Mouse (Mus musculus): Measurements from ENCODE around the gene Ptprd. TPM values are rescaled to one million over a fixed set of nuclear protein-coding genes. Genes with fewer than 3 reads are reported as not detected.
"Not testable (repeated sequence)": the region's sequence is repeated elsewhere in the genome, so short reads cannot be mapped to it uniquely, and the experiment has no call there.

Ptprd gene
- polyA plus RNA-seq, 3 experiments from 2014 or later: 0.05 TPM; not detected in 2

- ATAC-seq: no peak
Observed at GRCm38 (mm10) chr4:77889489-77889888, 322.3 kb downstream of the Ptprd start.

DNA sequence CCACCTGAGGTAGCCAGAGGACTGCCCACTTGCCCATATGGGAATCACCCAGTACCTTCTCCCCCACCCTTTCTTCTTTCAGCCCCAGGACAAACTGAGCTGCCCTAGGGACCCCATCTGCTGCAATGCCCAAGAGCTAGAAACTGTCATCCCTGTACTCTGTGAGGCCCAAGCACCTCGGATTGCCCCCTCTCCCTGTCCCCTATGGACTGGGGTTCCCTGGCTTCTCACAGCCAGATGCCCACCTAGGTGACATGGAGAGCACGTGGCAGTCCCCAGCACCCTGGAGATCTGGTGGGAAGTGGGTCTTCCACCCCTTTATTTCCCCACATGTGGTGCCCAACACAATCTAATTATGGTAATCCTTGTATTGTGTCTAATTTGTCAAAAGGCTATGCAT lies 331.5 kb downstream of the Ptprd start:
- no peak for ATAC-seq

DNA sequence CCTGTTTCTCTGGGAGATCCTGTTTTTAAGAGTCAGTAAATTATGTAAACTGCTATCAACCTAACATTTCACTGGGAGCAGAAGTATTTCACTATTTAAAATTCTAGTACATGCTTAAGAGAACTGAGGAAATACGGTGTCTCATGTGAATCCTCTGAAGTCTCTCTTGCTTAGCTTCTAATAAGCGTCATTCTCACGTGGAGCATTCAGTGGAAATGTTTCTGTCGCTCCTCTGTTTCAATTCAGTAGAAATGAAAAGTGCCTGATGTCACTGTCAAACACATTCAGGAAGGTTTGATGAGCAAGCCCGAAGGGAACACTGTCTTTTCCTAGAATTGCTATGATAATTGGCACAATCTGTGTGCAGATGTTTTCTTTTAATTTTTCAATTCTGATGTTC lies 350.5 kb downstream of the Ptprd start:
- no peak for ATAC-seq

- not testable (repeated sequence) for ATAC-seq
Observed at GRCm38 (mm10) chr4:77797391-77797790, 414.4 kb downstream of the Ptprd start.

DNA sequence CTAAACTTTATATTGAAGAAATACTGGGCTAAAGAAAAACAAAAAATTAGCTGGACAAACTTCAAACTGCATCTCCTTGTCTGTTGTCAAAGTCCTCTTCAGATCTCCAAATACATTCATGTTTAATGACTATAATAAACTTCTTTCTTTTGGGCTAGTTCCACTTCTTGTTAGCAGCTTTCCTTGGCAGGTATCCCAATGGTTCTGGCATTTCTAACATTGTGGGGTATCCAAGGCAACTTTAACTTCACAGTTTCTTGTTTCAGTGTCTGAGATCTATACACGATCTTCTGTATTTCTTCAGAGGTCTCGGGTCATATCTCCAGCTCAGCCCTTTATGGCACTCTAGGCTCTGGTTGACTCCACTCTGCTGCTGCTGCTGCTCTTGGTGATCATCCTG lies 434.5 kb downstream of the Ptprd start:
- ATAC-seq: no peak

DNA sequence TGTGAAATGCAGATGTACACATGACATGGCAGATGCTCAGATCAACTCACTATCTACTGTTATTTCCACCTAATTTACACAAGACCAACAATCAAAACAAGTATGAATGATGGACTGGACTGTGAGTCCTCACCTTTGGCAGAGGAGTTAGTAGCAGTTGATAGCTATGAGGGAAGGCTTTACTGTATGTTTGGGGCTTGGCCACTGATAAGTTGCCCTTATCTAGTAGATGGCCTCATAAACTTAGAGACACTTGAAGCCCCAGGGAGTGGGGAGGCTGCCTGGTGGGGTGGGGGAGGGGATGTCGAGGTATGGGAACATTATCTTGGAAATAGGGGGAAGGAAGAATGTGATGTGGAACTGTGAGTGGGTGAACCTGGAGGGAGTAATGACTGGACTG lies 448.0 kb downstream of the Ptprd start:
- no peak for ATAC-seq

- no peak for ATAC-seq
Observed at GRCm38 (mm10) chr4:77743391-77743790, 468.4 kb downstream of the Ptprd start.

DNA sequence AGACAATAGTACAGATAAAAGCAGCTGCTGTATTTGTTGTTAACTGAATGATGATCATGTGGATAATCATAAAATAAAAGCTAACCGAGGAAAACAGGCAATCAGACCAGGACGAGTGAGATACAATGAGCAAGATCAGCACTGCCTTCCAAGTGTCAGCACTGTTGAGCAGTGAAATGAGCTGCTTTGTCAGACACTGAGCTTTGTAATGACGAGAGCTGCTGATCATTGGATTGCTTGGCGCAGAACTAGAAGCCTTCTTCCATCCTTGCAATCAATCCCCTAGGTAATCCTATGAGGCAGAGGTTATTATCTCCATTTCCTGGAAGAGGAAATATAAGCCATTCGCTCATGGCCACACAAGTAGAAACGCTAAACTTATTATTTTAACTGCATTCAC lies 489.9 kb downstream of the Ptprd start:
- ATAC-seq: no peak

DNA sequence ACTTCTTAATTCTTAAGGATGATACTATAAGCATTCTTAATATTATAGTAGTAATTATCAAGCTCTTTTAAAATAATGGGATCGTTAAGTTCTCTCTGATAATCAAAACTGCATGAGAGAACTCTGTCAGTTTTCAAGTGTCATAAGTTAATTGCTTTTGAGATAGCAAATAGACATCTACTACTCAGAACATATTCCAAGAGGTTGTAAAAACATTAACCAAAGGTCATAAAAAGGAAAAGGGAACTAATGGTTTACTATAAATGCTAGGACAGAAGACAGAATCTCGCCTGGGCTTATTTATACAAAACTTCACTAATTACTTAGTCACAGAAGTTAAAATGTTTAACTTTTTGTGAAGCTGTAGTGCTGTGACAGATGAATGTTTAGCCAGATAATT lies 494.0 kb downstream of the Ptprd start:
- ATAC-seq: no peak

- no peak for ATAC-seq
Observed at GRCm38 (mm10) chr4:77710231-77710630, 501.5 kb downstream of the Ptprd start.

GRCm38 (mm10) chr4:77698294-77698693 lies 513.5 kb downstream of the Ptprd start:
- no peak for ATAC-seq

DNA sequence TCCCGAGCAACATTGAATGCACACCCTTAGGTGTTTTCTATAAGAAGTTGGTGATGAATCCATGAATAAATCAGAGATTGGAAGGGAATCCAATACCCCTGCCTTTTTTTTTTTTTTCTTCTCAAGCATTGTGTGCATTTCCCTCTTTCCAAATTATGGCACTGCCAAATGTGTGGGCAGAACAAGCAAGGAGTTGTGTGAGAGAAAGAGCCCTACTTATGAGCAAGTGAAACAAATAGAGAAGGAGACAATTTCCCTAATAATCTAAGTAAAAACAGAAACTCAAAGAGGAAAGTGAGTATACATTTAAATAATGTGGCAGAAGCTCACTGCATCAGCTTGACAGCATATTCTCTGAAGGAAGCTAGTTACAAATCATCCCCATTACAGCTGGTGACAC lies 536.0 kb downstream of the Ptprd start:
- ATAC-seq: no peak

GRCm38 (mm10) chr4:77664761-77665160 lies 547.0 kb downstream of the Ptprd start:
- ATAC-seq: no peak

DNA sequence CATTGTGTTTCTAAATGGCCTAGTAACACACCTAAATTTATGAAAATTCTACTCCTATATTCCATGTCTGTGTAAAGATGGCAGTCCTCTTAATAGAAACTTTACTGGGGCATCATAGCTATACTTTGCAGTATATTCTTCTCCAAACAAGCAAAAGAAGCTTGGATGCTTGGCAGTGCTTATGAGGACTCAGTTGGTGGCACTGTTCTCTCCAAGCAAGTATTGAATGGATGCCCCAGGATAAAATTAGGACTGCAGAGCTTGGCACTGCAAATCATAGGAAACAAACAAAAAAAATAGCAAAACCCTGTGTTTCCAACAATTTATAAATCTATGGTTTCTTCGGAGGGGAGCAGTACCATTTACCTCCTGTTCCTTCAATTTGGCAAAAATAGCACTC lies 549.5 kb downstream of the Ptprd start:
- no peak for ATAC-seq

DNA sequence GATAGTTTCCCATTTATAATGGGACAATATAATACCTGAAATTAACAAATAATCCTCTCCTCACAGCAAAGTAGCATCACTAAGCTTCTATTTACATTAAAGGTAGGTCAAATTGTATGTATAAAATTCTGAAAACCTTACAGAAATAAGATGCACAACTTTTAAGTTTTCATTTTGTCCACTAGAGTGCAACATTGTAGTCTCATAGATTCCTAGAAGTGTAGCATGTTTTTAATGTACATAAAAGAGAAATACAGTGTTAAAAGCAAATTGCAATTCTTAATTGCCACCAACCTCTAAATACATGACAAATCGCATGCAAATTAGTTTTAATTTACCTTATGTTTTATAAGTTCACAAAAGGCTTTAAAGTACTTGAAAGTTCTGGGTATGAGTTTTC lies 556.1 kb downstream of the Ptprd start:
- ATAC-seq: no peak

DNA sequence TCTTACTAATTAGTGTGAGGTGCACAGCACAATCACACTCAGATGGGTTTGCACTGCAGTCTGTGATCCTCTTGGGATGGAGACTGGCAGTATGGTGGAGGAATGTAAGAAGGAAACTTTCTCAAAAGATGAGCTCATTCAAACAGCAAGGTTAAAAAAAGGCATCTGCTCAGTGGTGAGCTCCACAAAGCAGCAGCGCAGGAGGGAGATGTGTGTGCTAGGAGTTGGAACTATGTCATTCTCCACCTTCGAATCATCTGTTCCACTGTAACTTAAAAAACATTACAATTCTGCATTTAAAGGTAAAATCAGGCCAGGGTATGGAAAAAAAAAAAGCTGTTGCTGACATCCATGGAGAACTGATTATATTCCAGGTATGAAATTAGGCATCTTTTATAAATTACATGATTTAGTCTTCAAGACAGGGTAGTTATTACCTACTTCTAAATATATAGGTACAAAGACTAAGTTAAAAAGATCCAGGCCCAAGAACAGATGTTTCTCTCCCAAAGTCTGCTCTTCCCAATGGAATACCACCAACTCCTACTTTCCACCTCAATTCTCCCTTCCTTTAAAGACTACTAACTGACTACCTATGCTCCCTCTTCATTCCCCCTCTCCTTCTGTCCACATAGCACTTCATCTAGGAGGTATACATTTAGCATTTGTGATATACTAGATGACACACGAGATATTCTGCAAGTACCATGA lies 562.0 kb downstream of the Ptprd start:
- ATAC-seq: no peak

DNA sequence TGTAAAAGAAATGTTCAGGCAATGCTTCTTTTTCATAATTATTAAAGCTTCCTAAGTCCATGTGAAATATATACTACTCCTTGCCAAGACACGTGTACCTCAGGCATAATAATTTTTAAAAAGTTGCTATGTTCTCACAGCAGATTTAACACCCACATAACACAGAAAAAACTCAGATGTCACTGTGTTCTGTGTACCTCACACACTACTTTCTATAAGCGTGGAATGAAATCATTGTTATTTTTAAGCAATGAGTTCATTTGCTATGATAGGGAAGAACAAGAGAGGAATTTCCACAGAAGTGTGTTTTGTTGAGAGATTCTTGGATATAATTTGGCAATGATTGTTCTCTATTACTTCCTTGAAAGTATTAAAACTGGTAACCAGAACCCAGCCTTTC lies 562.9 kb downstream of the Ptprd start:
- ATAC-seq: no peak

GRCm38 (mm10) chr4:77647451-77648137 lies 564.2 kb downstream of the Ptprd start:
- ATAC-seq: no peak

- ATAC-seq: no peak
Observed at GRCm38 (mm10) chr4:77644435-77644834, 567.3 kb downstream of the Ptprd start.

- ATAC-seq: no peak
Observed at GRCm38 (mm10) chr4:77640022-77640421, 571.7 kb downstream of the Ptprd start.

- ATAC-seq: no peak
Observed at GRCm38 (mm10) chr4:77613129-77613528, 598.6 kb downstream of the Ptprd start.

GRCm38 (mm10) chr4:77586624-77587023 lies 625.1 kb downstream of the Ptprd start:
- no peak for ATAC-seq

- ATAC-seq: no peak
Observed at GRCm38 (mm10) chr4:77586222-77586621, 625.5 kb downstream of the Ptprd start.

DNA sequence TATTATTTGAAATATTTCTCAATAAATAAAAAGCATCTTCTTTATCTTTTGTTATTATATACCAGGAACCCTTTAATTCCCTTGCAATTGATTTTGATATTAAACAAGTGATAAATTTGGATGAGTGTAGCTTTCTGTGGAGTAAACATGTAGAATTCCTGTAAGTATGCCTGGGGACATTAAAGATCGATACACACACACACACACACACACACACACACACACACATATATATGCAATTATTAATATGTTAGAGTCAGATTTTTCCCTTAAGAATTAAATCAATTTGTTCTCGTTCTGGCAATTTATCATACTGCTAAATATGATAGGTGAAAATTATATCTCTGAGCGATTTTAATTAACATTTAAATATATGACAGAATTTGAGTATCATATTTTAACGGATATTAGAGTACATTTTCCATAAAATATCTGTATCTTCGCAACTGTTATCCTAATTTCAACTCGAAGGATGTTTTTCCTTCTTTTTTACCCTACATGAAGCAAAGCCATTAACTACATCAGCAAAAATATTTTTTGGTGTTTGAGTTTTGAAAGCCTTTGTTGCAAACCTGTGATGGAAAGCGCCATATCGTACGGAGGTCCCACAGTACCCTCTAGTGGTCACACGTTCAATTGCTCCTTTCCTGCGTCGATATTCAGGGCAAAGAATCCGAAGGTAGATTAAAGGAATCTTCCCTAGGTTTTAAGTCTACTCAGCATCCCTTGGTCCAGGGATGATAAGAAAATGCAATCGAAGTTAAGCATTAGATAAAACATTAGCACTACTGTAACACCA lies 653.2 kb downstream of the Ptprd start:
- ATAC-seq: no peak
